Mouse (Mus musculus): ENCODE data around the gene Olfr548-ps1. TPM values are rescaled to one million over a fixed set of nuclear protein-coding genes. Genes with fewer than 3 reads are reported as not detected.
"Not testable (repeated sequence)": the region's sequence is repeated elsewhere in the genome, so short reads cannot be mapped to it uniquely, and the experiment has no call there.

Gene Olfr548-ps1
- total RNA-seq (2021), result not detected
- long read RNA-seq, experiment 1, result 0 reads
- long read RNA-seq, experiment 2, result 0 reads

GRCm38 (mm10) chr7:102540596-102540995 lies at the start of gene Olfr548-ps1:
TSS of gene Olfr548-ps1 (plus strand) at chr7:102540896.
- DNase-seq (ENCODE audit: low spot score in 2 of 2), result no peak

DNA sequence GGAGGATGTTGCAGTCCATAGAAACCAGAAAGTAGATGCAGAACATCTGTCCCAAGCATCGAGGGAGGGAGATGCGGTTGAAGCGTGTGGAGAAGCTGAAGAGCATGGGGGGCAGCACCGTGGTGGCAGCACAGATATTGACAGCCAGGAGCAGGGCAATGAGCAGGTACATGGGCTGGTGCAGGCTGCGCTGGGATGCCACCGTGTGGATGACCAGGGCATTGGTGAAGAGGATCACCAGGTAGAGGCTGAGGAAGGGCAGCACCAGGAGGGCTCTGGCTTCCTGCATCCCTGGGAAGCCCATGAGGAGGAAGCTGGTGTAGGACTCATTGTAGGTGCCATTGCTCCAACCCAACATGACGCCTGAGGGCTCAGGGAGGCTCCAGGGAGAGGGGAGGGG lies 46.3 kb upstream of the Olfr548-ps1 start:
- not testable (repeated sequence) for DNase-seq (ENCODE audit: low spot score in 2 of 2)

DNA sequence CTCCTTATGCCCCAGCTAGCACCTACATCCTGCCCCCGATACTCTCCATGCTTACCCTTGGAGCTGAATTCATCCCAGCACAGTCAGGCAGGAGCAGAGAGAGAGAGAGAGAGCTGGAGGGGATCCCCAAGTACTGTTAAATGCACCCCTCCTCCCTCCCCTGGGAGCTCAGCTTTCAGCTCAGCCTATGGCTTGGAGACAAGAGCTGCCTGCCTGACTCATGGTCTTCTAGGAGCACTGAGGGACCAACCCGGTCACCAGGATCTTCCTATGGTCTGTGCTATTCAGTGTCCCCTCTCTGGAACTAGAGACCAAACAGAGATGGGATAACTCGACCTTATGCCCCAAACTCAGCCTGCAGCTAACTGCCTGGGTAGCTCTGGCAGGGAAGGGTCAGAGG lies 41.2 kb upstream of the Olfr548-ps1 start, which contains the start of gene Olfr545:
Gene Olfr545, minus strand, starts transcription at position 101 of the 400 bp plus-strand sequence.
- no peak for DNase-seq (ENCODE audit: low spot score in 2 of 2)

GRCm38 (mm10) chr7:102501986-102502385 lies 38.7 kb upstream of the Olfr548-ps1 start:
- DNase-seq (ENCODE audit: low spot score in 2 of 2), result no peak

- DNase-seq (ENCODE audit: low spot score in 2 of 2), result peak; percentile 75 to 78
These were observed 33.8 kb upstream of the Olfr548-ps1 start for GRCm38 (mm10) chr7:102506848-102507247.

DNA sequence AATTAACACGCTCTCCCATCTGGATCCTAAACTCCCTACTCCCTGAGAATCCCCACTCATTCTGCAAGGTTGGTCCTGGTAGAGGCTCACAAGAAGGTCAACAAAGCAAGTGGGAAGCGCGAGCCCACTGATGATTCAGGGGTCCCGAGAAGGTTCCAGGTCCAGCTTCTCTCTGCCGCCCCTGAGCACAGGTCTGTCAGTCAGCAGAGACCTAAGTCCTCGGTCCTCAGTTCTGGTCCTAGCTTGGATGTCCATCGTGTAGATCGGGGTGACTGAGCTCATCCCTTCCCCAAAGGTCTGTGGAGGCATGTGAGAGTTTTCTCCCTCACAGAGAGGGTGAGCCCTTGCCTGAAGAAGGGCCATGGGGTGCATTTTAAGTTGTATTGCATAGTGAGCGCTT lies 32.6 kb upstream of the Olfr548-ps1 start:
- no peak for DNase-seq (ENCODE audit: low spot score in 2 of 2)

- DNase-seq (ENCODE audit: low spot score in 2 of 2), result no peak
These were observed 32.0 kb upstream of the Olfr548-ps1 start for GRCm38 (mm10) chr7:102508666-102509065.

- DNase-seq (ENCODE audit: low spot score in 2 of 2), result no peak
These were observed 31.0 kb upstream of the Olfr548-ps1 start for GRCm38 (mm10) chr7:102509726-102510125.

DNA sequence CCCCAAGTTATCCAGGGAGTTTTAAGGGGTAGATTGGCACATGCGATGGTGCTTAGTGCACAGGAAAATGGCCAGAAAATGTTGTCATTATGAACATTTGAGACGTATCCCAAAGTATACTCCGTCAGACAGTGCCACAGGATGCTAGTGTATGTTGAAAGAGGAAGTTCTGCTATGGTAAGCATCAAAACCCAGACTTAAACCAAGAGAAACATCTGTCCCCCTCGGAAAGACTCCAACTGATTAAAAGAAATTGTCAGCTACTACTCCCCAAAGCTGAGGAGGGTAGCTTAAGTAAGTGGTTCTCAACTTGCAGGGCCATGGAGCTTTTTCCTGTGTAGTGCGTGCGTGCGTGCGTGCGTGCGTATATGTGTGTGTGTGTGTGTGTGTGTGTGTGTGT lies 28.8 kb upstream of the Olfr548-ps1 start:
- no peak for DNase-seq (ENCODE audit: low spot score in 2 of 2)

DNA sequence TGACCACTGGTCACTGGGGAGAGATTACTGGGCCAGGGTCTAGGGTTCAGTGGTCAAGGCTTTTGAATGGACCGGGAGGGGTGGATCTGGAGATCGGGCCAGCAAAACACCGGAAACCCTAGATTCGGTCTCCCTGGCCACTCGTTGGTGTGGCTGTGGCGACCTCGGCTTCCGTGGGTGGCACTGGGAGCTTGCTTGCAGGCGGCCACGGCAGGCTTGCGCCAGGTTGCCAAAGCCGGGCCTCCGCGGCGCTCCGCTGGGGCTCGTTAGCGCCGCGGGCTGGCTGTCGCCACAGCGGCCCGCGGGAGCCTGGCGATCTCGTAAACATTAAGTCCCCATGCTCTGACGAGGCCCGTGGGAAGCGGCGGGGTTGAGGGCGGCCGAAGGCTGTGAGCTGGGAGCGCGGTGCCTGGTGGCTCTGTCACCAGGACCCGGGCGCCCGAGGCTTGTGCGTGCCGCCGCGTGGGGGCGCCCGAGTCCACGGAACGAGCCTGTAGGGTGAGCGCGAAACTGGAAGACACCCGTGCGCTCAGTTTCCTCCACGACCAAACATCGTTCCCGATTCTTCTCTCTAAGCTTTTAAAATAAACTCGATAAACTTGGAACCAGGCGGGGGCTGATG lies 27.8 kb upstream of the Olfr548-ps1 start:
- peak; percentile 88 to 90 for DNase-seq (ENCODE audit: low spot score in 2 of 2)

DNA sequence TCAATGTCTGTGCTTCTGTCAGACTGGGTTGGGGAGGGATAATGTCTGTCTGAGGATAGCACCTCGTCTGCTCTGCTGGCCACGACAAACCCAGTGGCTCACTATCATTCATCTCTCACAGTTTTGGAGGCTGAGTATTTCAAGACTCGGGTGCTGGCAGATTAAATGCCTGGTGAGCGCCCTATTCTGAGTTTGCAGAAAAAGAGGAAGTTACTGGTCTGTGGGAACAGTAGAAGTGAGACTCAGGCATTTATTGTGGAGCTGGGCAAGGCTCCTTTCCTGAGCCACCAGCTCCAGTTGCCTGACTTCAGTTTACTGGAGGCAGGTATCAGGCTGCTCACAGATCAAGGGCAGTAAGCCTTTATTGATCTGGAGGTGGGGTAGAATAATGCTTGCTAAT lies 26.6 kb upstream of the Olfr548-ps1 start:
- DNase-seq (ENCODE audit: low spot score in 2 of 2), result no peak

DNA sequence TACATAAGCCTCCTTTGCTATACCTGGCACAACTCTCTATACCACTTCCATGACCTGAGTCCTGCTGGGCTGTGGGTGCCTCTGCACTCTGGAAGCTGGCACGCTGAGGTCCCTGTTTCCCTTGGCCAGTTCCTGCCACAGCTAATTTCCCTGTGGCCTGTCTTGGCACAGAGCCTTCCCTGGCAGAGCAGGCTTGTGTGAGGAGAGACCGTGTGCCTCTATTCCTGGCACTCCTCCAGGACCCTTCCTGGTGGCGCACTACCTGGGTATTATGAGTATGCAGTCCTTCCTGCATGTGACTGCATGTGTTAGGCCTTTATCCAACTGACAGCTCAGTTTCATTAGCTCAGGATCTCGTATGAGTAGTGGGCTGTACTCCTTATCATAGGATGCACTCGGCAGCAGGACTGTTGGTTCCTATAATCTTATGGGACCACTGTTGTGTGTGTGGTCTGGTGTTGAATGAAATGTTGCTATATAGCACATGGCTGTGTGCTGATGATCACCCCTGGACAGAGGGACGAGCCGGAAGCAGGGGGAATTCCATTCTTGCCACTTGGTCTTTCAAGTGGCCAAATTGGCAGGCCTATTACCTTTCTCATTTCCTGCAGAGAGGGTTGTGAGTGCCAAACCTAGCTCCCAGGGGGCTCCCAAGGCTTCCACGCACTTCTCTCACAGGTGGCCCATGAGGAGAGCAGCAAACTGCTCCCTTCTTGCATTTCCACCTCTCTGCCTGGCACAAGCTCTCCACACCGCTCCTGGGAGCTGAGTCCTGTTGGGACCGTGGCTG lies 24.2 kb upstream of the Olfr548-ps1 start:
- DNase-seq (ENCODE audit: low spot score in 2 of 2), result no peak

- no peak for DNase-seq (ENCODE audit: low spot score in 2 of 2)
These were observed 23.7 kb upstream of the Olfr548-ps1 start for GRCm38 (mm10) chr7:102517051-102517335.

- no peak for DNase-seq (ENCODE audit: low spot score in 2 of 2)
These were observed 11.6 kb upstream of the Olfr548-ps1 start for GRCm38 (mm10) chr7:102529052-102529451.

GRCm38 (mm10) chr7:102534449-102534848 lies 6.2 kb upstream of the Olfr548-ps1 start, which contains the start of gene Olfr547:
TSS of gene Olfr547 (plus strand) at chr7:102534749.
- no peak for DNase-seq (ENCODE audit: low spot score in 2 of 2)

GRCm38 (mm10) chr7:102541251-102541650 lies 555 bp downstream of the Olfr548-ps1 start:
- DNase-seq (ENCODE audit: low spot score in 2 of 2), result no peak

DNA sequence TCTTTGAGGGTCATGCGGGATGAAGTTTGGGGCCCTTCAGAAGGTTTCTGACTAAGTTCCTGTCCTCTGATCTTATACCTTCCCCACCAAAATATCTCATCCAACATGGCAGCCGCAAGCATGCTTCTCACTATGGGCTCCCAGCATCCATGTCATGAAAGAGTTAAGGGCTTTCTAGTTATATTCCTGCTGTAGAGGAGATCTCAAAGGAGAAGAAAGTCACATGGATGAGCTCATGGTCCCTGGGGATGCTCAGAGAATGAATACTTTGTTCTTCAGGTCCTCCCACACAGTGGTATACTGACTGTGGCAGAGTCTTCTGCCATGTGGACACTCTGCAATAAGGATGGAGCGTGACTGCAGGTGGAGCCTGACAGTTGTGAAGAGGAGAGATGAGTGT lies 8.9 kb downstream of the Olfr548-ps1 start, which contains the start of gene Olfr549:
Gene Olfr549, plus strand, starts transcription at position 301 of the 400 bp plus-strand sequence.
- no peak for DNase-seq (ENCODE audit: low spot score in 2 of 2)

DNA sequence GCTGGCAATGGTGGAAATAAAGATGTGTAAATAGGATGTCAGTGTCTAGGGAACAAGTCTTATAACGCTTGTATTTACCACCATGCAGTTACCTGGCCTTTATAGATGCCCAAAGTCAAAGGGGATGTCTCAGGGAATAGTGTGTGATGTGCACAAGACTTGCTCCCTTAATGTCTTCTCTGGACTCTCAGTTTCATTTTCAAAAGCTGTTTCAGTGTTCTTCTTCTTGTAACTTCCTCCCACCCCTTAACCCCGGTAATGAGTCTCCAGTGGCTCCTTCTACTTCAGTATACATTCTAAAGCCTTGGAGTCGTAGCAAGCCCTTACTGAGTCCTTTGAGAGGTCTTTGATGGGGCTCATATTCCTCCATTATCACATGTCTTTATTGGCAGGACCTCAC lies 12.6 kb downstream of the Olfr548-ps1 start:
- DNase-seq (ENCODE audit: low spot score in 2 of 2), result no peak

GRCm38 (mm10) chr7:102564999-102565997 lies 24.6 kb downstream of the Olfr548-ps1 start, which contains the start of gene Trim21:
TSS of gene Trim21 (minus strand) at chr7:102565486.
- DNase-seq (ENCODE audit: low spot score in 2 of 2), result peak; percentile 57 to 58

DNA sequence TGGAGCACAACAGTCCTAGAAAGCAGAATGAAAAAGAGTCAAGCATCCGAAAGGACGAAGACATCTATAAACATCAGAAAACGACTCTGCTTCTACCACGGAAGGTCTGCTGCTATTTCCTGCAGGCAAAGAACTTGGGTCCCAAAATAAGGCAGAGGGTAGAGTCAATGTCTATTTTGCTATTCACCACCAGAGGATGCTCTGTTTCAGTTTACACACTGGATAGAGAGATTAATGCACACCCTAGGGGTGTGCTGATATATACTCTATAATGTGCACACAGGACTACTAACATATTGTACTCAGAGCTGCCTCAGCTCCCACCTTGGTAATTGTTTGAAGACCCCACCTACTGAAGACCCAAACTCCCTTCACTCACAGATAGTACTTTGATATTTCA lies 25.5 kb downstream of the Olfr548-ps1 start:
- DNase-seq (ENCODE audit: low spot score in 2 of 2), result no peak

DNA sequence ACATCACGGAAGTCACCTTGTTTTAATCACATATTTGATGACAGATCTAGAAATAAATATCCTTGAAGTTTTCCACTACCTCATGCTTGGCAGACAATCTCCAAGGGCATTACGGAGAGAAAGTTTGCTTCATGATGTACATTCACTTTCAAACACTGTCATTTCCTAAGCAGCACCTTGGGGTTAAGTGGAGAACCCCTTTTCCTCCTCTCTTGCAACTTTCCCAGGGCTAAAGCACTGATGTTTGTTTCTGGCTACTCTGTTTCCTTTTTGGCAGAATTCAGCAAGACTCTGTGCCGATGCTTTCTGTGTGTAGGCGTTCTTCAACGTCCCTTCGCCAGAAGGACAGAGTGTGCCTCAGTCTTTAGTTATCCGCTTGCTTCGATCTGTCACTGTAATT lies 30.4 kb downstream of the Olfr548-ps1 start, which contains the start of gene Olfr550:
Gene Olfr550, plus strand, starts transcription at position 301 of the 400 bp plus-strand sequence.
- DNase-seq (ENCODE audit: low spot score in 2 of 2), result peak in 1 of 2 experiments; percentile 6

All from left cerebral cortex, adult 18-20 months (tissue).